Mouse (Mus musculus) gastrocnemius, adult 2 months (tissue): ENCODE results near the gene Pik3r6. TPM values are rescaled to one million over a fixed set of nuclear protein-coding genes. Genes with fewer than 3 reads are reported as not detected.

ENCODE experiments used
- DNase-seq: peaks from one replicate; pipeline ENCODE4 v3.0.0; 2022
- H3K27ac ChIP-seq: fragments of 200-600 bp; 2 replicates; pipeline ENCODE4 v1.8.1; 2022; ENCODE audit warnings: mild to moderate bottlenecking
- H3K4me3 ChIP-seq: fragments of 200-600 bp; 2 replicates; pipeline ENCODE4 v1.8.1; 2022; ENCODE audit warnings: mild to moderate bottlenecking, moderate library complexity
- CTCF ChIP-seq: fragments of 200-600 bp; IDR thresholded peaks from 2 replicates; pipeline ENCODE4 v1.8.1; 2022; ENCODE audit warnings: antibody characterized with exemption, mild to moderate bottlenecking, moderate library complexity
- intact Hi-C: fragments of 180-260 bp; cut with DNase I; formaldehyde crosslinking; loops from one replicate; pipeline ENCODE4 v1.15.1; 2025
- total RNA-seq, 2 experiments: library from RNA; stranded (reverse); gene quantifications; 2 replicates each; pipeline ENCODE4 v1.2.3; 2021

Pik3r6 gene
- total RNA-seq, 2 experiments from 2014 or later, result 0.94 to 1.8 TPM

DNA sequence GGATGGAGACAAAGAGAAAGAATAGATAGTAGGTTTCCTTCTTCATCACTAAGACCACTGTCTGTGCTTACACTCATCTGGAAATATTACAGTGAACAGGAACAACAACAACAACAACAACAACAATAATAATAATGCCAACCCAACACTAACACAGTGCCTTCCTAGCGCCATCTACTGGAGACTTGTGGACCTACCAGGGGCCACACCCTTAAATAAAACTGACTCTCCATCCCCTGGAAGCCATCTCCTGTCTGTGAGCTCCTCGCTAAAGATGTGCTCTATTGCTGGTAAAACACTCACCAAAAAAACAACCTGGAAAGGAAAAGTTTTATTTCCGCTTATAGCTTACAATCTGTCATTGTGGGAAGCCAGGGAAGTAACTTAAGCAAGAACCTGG is 46.8 kb downstream of the Pik3r6 start:
- DNase-seq, result no peak
- peak; percentile 52 for TF ChIP-seq CTCF
- H3K4me3 ChIP-seq, result no peak overlapping the region
- intact Hi-C loops, result loop anchor here (5.0 kb wide), 1 partner anchor 62 kb away; no protein-coding TSS in a partner anchor
- H3K27ac ChIP-seq, result no peak overlapping the region

DNA sequence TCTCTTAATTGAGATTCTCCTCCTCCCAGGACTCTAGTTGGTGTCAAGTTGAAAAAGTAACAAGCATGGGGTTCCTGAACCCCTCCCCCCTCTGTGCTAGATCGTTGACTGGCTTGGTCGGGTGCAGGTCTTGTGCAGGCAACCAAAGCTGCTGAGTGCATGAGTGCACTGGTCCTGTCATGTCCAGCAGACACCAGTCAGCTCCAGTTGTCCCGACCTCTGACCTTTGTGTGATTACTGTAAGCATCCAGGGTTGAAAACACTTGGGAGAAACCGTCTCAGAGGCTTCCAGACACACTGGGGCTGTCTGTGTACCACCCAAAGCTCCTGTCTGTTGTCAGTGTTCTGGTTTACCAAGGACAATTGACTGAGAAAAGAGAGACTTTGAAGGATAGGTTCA is 47.5 kb downstream of the Pik3r6 start:
- intact Hi-C loops, result no loop called here
- DNase-seq, result no peak
- Histone ChIP-seq H3K4me3 (no peak overlapping the region), H3K27ac (no peak overlapping the region)
- no peak for TF ChIP-seq CTCF

DNA sequence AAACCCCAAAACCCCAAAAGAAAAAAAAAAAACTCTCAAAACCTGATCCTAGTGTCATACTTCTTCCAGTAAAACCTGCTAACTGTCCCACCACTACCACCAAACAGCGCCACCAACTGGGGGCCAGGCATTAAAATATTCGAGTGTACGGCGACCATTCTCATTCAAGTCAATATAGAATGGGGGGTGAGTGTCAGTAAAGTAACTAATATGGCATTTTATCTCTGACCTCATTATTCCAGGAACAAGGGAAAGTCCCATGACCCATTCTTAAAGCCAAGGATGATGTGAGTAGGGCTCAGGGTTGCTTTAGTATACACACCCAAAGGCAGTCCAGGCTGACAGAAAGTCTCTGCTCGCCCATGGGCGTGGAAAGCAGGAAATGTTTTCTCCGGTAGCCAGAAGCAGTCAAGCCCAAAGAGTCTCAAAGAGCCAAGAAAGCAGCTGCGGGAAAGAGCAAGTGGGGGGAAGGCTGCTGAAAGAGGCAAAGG is 51.2 kb downstream of the Pik3r6 start:
- intact Hi-C loops, result no loop called here

DNA sequence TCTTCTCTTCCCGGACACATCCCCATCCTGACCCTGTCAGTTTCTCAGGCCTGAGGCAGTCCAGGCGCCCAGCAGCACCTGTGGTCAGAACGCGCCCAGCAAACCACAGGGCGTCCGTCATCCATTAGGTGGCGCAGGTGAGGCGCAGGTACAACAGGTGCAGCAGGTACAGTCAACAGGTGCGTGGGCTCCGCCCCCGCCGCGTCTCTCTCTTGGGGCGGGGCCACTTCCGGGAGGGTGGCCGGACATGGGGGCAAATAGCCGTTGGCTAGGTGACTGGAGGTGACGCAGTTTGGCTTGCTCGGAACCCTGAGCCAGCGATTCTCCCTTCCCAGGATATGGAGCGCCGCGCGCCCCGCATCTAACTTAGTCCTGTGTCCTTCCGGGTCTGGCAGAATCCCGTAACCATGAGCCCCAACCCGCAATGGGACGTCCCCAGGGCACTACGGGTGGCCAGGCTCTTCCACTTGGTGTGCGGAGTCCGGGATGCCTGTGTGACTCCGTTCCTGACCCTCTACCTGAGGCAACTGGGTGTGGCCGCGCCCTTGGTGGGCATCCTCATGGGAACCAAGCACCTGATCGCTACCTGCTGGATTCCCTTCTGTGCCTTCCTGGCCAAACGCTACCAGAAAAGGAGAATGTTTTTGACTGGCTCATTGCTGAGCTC is 53.2 kb downstream of the Pik3r6 start, which contains the start of gene Mfsd6l:
Gene Mfsd6l (plus strand): TSS at position 269 of the 667 bp plus-strand sequence.
- TF ChIP-seq CTCF, result no peak
- no peak for DNase-seq
- no peak within 1 kb of the TSS for H3K4me3 ChIP-seq
- intact Hi-C loops, result no loop called here
- H3K27ac ChIP-seq, result no peak within 1 kb of the TSS

More for the DNA sequence above, 51.2 kb downstream of the Pik3r6 start:
- peak overlapping the region; percentile 68 for H3K27ac ChIP-seq
- DNase-seq, result peak; percentile 65
- peak; percentile 64 for TF ChIP-seq CTCF
- H3K4me3 ChIP-seq, result no peak overlapping the region

DNA sequence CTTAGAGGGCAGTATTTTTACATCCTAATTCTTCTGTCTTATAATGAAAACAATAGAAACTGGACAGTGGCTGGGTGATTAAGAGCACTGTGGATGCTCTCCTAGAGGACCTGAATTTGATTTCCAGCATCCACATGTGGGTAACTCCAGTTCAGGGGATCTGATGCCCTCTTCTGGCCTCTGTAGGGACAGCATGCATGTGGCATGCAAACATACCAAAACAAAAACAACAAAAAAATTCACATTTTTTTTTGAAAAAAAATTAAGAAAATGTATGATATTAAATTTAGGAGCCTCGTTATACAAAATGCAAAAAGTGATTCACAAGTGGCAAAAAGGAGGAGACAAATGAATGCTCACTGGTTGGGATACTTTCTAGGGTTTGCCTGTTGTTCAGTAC is 56.7 kb downstream of the Pik3r6 start:
- H3K4me3 ChIP-seq, result no peak overlapping the region
- H3K27ac ChIP-seq, result no peak overlapping the region
- peak; percentile 53 for TF ChIP-seq CTCF
- intact Hi-C loops, result no loop called here
- no peak for DNase-seq

DNA sequence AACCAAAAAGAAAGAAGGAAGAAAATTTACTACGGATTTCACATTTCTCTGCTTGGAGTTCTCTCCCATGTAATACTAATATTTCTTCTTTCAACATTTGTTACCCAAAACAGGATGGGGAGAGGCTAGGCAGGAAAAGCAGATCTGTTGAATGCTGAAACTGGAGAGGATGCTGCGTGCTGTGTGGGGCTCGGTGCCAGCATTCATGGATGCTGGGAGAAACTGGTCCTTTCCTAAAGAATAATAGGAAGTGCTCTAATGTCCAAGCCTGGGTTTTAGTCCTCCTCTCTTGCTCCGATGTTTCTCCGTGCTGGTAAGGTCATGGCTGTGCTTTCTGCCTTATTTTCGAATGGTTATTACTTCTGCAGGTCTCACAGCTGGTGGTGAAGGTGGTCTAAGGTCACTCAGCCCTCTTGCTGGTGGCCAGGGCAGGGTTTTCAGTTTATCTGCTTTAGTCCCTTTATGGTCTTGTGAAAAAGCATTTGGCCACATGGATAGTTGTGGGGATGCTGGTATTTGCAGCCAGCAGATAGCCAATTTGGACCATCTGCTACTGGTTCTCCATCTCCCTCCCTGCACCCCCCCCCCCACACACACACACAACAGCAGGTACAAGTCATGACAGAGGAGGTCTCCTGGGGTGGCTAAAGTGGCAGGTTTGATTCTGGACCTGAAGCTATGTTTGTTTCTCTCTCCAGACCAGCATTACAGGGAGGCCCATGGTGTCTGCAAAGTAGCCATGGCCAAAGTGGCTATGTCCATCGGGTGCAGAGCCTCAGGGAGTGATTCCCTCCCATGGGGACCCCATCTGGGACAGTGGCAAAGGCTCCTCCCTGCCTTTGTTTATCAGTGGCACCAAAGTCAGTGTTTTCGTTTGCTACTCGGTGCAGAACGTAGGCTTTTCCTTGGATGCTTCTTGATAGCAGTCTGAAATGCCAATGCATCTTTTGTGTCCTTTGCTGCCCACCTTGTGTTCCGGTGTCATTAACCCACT is 59.4 kb downstream of the Pik3r6 start:
- no peak for DNase-seq
- TF ChIP-seq CTCF, result no peak
- H3K27ac ChIP-seq, result no peak overlapping the region
- H3K4me3 ChIP-seq, result no peak overlapping the region
- intact Hi-C loops, result loop anchor here (10.0 kb wide), 1 partner anchor 313 kb away; the partner anchor contains the start of gene Ndel1

DNA sequence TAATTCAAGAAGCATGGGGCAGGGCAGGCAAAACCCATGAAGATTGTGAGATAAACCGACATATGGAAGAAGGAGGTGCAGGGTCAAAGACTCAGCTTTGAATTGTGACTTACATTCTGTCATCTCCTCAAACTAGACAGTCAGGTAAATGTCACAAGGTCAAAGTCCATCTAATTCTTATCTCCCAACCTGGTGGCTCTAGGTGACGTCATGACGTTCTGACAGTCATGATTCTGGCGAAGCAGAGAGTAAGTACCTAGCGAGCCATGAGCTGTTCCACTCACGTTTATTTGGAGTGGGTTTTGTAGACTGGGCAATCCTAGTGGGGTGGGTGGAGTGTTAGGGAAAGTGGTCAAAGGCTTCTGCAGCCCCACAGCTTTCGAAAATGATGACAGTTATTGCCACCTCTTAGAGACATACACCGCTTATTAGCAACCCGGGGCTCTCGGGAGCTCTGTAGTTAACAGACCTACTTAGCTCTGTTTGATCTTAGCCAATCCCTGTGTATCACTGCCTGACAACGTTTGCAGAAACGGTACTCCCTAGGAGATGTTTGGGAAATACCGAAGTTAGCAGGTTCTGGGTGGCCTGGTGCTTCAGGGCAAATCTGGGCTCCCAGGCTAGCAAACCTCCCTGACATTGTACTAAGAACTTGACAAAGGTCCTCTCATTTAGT is 61.7 kb downstream of the Pik3r6 start:
- no peak for DNase-seq
- Histone ChIP-seq H3K27ac (no peak overlapping the region), H3K4me3 (no peak overlapping the region)
- TF ChIP-seq CTCF, result no peak
- intact Hi-C loops, result loop anchor here (5.0 to 10.0 kb wide), 3 partner anchors 143 to 310 kb away; partner anchors contain the start of gene Ndel1

DNA sequence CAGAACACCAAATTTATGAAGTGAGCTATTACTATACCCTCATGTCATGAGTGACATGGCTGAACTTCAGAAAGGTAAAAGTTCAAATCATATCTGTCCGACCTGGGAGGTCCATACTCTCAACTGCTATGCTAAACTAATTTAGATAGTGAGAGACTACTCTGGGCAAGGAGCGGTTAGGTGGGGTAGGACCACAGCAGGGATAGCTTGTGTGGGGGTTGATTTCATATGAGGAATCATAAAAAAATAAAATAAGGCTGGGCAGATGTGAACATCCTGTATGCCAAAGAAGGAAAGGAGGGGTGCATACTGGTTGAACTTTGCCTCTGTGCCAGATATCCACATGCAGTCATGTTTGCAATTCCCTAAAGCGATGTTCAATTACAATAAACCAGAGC is 62.2 kb downstream of the Pik3r6 start:
- Histone ChIP-seq H3K4me3 (no peak overlapping the region), H3K27ac (no peak overlapping the region)
- TF ChIP-seq CTCF, result no peak
- no peak for DNase-seq
- intact Hi-C loops, result loop anchor here (5.0 to 10.0 kb wide), 3 partner anchors 142 to 310 kb away; partner anchors contain the start of gene Ndel1

DNA sequence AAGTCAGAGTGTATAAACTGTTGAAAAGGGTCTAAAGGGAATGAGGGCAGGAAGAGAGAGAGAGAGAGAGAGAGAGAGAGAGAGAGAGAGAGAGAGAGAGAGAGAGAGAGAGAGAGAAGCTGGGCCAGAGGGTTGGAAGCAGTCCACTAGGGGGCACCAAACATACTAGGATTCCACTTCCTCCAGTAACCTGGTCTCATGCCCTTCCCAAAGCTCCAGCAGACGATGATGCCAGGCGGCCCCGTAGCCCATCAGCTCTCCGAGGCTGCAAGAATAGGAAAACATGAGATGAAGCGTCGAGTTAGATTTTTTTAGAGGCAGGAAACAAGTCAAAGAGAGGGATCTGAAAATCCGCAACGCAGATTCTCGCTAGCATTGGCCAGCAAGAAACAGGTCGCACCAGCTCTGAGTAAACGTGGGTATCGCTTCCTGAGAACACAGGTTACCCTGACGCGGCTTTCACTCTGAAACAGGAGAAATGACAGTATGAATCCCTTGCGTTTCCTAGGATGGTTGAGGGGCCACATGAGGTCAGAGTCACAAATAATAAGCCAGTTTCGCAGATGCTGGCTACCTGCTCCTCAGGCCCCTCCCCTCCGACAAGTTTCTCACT is 63.7 kb downstream of the Pik3r6 start:
- no peak overlapping the region for H3K27ac ChIP-seq
- intact Hi-C loops, result loop anchor here (5.0 to 10.0 kb wide), 3 partner anchors 141 to 308 kb away; partner anchors contain the start of gene Ndel1
- TF ChIP-seq CTCF, result peak; percentile 70
- peak; percentile 71 for DNase-seq
- H3K4me3 ChIP-seq, result peak overlapping the region; percentile 51

DNA sequence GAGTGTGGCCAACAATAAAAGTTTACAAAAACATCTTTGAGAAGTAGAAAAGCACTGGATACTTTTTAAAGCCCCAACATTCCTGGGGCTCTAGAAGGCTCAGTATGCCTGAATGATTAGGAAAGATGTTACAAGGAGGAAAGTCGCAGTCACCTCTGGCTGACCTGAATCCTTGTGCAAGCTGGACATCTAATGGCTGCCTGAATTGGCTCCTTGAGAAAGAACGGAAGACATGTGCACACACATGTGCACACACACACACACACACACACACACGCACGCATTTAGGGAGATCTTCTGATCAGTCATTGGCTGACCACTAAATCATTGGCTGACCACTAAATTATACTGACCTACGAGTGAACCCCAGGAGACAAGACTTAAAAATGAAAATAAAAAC is 68.0 kb downstream of the Pik3r6 start:
- peak; percentile 34 for DNase-seq
- intact Hi-C loops, result no loop called here
- no peak overlapping the region for H3K27ac ChIP-seq
- no peak overlapping the region for H3K4me3 ChIP-seq
- no peak for TF ChIP-seq CTCF

DNA sequence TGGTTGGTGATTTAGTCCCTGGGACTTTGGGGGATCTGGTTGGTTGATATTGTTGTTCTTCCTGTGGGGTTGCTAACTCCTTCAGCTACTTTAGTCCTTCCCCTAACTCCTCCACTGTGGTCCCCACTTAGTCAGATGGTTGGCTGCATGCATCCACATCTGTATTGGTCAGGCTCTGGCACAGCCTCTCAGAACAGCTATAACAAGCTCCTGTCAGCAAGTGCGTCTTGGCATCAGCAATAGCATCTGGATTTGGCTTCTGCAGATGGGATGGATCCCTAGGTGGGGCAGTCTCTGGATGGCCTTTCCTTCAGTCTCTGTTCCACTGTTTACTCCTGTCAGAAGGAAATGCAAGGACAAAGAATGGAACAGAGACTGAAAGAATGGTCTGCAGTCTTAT is 74.3 kb downstream of the Pik3r6 start:
- intact Hi-C loops, result no loop called here
- H3K4me3 ChIP-seq, result no peak overlapping the region
- H3K27ac ChIP-seq, result no peak overlapping the region
- no peak for TF ChIP-seq CTCF
- DNase-seq, result no peak

DNA sequence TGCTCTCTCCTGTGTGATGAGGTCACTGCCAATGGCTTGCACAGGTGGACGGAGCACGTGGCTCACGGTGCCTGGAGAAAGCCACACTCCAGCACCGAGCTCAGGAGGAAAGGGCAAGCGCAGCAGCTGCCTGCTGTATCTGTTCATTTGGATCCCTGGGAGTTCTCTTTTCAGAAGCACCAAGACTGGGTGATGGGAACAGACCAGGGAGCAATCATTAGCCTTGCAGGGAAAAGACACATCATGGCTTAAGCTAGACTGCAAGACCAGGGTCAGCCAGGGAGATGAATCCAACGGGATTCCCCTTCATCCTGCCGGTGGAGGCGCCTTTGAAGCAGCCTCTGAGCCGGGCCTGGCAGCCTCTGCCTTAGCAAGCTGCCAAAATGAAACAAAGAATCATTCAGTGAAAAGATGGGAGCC is 76.7 kb downstream of the Pik3r6 start:
- intact Hi-C loops, result no loop called here
- H3K4me3 ChIP-seq, result no peak overlapping the region
- peak; percentile 45 for DNase-seq
- no peak for TF ChIP-seq CTCF
- no peak overlapping the region for H3K27ac ChIP-seq
